Mouse (Mus musculus): Measurements from ENCODE around the gene Shc3. TPM values are rescaled to one million over a fixed set of nuclear protein-coding genes. Genes with fewer than 3 reads are reported as not detected.

Shc3 gene
- total RNA-seq, 1 experiment from 2014 or later = 1.1 TPM

Other genes starting within 250 kb of the Shc3 start
- 14.6 and 21.0 TPM in 2 replicates for gene S1pr3, start 160.8 kb downstream of the Shc3 start, total RNA-seq (2021)
- gene Cks2, start 75.8 kb upstream of the Shc3 start, total RNA-seq (2021) = 27.0 and 29.6 TPM in 2 replicates
- gene Secisbp2, start 82.3 kb upstream of the Shc3 start, total RNA-seq (2021) = 20.4 and 24.7 TPM in 2 replicates
- 9.5 and 20.0 TPM in 2 replicates for gene Sema4d, start 224.3 kb upstream of the Shc3 start, total RNA-seq (2021)

All from adrenal gland, postnatal 14 days (tissue).